Mouse (Mus musculus): ENCODE results near the gene Klrb1f. TPM values are rescaled to one million over a fixed set of nuclear protein-coding genes. Genes with fewer than 3 reads are reported as not detected.
A peak's percentile ranks its signal among the peaks of the same experiment; 100 is the strongest.

Klrb1f gene
- polyA plus RNA-seq, 1 experiment from 2014 or later, result 0.87 TPM

- Histone ChIP-seq H3K4me1 (ENCODE audit: control insufficient read depth, insufficient read depth, low read length) (no peaks in the 10 kb centered on the region), H3K27ac (ENCODE audit: low read length) (no peak overlapping the region), H3K27me3 (ENCODE audit: control insufficient read depth, insufficient read depth, low read depth, low read length) (no peaks in the 10 kb centered on the region), H3K4me3 (ENCODE audit: low read depth, low read length) (no peak overlapping the region), H3K36me3 (ENCODE audit: control insufficient read depth, insufficient read depth, low read length) (no peaks in the 10 kb centered on the region), H3K9ac (ENCODE audit: low read depth, low read length) (no peak overlapping the region), H3K4me2 (ENCODE audit: low read length) (no peak overlapping the region), H3K9me3 (replicated peaks; ENCODE audit: control insufficient read depth, low read length, poor library complexity, severe bottlenecking) (no peaks in the 10 kb centered on the region)
- 97% methylated on average over 2 of the region's 2 CpGs for WGBS
- ATAC-seq, result no peak
Measured at GRCm38 (mm10) chr6:129041470-129041869, 4.2 kb upstream of the Klrb1f start.

DNA sequence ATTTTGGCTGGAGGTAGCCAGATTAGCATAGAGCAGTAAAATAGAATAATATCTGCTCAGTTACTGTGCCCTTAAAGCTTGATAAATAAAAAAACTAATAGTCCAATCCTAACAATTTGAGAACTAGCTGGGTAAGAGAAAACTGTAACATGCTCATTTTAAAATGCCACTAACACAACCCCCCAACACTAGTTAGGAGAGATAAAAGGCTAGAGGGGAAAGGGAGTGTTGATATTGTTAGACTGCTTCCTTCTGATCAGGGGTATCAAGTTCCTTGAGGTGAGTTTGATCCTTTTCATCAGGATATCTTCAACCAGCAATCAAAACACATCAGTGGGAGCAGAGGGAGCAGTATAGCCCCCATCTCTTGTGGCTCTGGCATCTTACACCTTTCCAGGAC lies 3.2 kb upstream of the Klrb1f start:
- ATAC-seq, result no peak
- H3K4me3 ChIP-seq (ENCODE audit: low read depth, low read length), result no peak overlapping the region
- no peak overlapping the region for H3K4me2 ChIP-seq (ENCODE audit: low read length)
- H3K27ac ChIP-seq (ENCODE audit: low read length), result no peak overlapping the region
- H3K27me3 ChIP-seq (ENCODE audit: control insufficient read depth, insufficient read depth, low read depth, low read length), result no peaks in the 10 kb centered on the region
- no peaks in the 10 kb centered on the region for H3K4me1 ChIP-seq (ENCODE audit: control insufficient read depth, insufficient read depth, low read length)
- H3K36me3 ChIP-seq (ENCODE audit: control insufficient read depth, insufficient read depth, low read length), result no peaks in the 10 kb centered on the region
- H3K9ac ChIP-seq (ENCODE audit: low read depth, low read length), result no peak overlapping the region
- no peaks in the 10 kb centered on the region for H3K9me3 ChIP-seq (replicated peaks; ENCODE audit: control insufficient read depth, low read length, poor library complexity, severe bottlenecking)

DNA sequence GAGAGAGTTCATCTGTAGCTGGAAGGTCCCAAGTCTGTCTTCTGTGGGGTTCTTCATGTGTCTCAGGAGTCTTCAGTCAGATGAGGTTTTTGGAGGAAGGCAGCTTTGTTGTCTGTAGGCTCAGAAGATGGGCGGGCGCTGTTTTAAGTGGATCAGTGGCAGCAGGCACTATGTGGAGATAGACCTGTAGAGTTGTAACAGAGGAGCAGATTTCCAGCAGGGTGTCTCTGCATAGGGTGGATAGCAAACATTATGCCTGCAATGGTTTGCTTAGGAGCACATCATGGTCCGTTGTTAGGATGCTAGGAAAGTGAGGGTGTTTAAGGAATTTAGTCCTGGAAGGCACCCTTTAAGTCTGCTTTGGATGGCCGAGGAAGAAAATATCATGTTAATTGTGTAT lies 2.7 kb downstream of the Klrb1f start:
- 44% methylated on average over 4 of the region's 4 CpGs for WGBS
- no peaks in the 10 kb centered on the region for H3K36me3 ChIP-seq (ENCODE audit: control insufficient read depth, insufficient read depth, low read length)
- ATAC-seq, result no peak
- no peaks in the 10 kb centered on the region for H3K9me3 ChIP-seq (replicated peaks; ENCODE audit: control insufficient read depth, low read length, poor library complexity, severe bottlenecking)
- H3K27me3 ChIP-seq (ENCODE audit: control insufficient read depth, insufficient read depth, low read depth, low read length), result no peaks in the 10 kb centered on the region
- peaks cover 4% of the 10 kb centered on the region; the same call in 1 of the 2 replicates for H3K4me1 ChIP-seq (ENCODE audit: control insufficient read depth, insufficient read depth, low read length)
- no peak overlapping the region for H3K4me2 ChIP-seq (ENCODE audit: low read length)
- no peak overlapping the region for H3K9ac ChIP-seq (ENCODE audit: low read depth, low read length)
- no peak overlapping the region for H3K27ac ChIP-seq (ENCODE audit: low read length)
- H3K4me3 ChIP-seq (ENCODE audit: low read depth, low read length), result no peak overlapping the region

DNA sequence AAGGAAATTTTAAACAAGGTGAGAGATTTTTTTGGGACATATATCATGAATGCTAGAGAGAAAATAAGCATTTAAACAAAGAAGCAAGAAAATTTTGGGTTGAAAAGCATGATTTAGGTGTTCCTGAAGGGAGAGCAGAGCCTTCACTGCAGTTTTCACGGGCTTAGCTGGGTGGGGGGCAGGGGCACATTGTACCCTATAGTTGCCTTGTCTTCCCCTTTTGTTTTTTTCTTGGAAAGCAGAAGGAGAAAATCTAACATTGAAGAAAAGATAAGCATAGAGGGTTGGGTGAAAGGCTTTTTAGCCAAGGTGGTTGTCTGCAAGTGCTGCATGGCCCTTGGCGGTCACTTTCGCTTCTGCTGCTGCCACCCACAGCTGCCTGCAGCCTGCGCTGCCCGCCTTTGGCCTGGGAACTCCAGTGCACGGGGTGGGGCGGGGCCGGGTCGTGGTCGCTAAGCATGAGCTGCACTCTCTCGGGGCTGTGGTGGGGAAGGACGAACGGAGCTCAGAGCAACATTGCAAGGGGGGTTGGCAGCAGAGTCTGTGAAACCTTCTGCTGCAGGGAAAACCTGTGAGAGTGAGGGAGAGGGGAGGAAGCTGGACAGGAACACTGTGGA lies 3.3 kb downstream of the Klrb1f start:
- Histone ChIP-seq H3K27me3 (ENCODE audit: control insufficient read depth, insufficient read depth, low read depth, low read length) (no peaks in the 10 kb centered on the region), H3K4me3 (ENCODE audit: low read depth, low read length) (peak overlapping the region; percentile 52), H3K36me3 (ENCODE audit: control insufficient read depth, insufficient read depth, low read length) (no peaks in the 10 kb centered on the region), H3K4me2 (ENCODE audit: low read length) (peak overlapping the region; percentile 77), H3K4me1 (ENCODE audit: control insufficient read depth, insufficient read depth, low read length) (peaks cover 4% of the 10 kb centered on the region; the same call in 1 of the 2 replicates), H3K9ac (ENCODE audit: low read depth, low read length) (peak overlapping the region; percentile 69), H3K9me3 (replicated peaks; ENCODE audit: control insufficient read depth, low read length, poor library complexity, severe bottlenecking) (no peaks in the 10 kb centered on the region), H3K27ac (ENCODE audit: low read length) (peak overlapping the region; percentile 58)
- under 1% methylated on average over 13 of the region's 13 CpGs for WGBS
- ATAC-seq, result peak; percentile 94

DNA sequence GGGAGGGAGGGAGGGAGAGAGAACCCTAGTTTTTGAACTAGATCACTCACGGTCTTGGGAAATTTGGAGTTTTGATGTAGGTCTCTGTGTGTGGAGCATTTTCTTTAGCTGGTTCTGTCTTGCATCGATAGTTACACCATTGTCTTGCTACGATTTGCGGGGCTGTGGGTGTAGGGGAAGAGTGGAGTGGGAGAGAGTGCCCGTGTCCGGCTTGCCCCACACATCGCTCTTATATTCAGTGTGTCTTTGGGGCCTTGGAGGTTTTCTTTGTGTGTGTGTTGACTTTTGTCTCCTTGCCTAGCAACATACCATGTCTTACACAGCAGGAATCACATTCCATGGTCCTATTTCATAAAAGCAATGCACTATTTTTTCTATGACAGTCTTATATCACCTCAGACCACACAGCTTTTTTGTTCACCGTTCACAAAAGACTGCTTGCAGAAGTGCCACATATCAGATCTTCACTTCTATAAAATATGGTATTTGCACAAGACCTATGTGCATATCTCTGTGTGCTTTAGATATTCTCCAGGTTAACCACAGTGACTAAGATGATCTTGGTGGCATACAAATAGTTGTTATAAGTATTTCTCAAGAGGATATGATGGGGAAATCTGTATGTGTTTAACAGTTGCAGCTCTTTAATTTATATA lies 4.0 kb downstream of the Klrb1f start:
- peak overlapping the region; percentile 52 for H3K4me3 ChIP-seq (ENCODE audit: low read depth, low read length)
- H3K4me2 ChIP-seq (ENCODE audit: low read length), result peak overlapping the region; percentile 67
- no peaks in the 10 kb centered on the region for H3K27me3 ChIP-seq (ENCODE audit: control insufficient read depth, insufficient read depth, low read depth, low read length)
- H3K36me3 ChIP-seq (ENCODE audit: control insufficient read depth, insufficient read depth, low read length), result no peaks in the 10 kb centered on the region
- under 1% methylated on average over 8 of the region's 8 CpGs for WGBS
- no peaks in the 10 kb centered on the region for H3K9me3 ChIP-seq (replicated peaks; ENCODE audit: control insufficient read depth, low read length, poor library complexity, severe bottlenecking)
- peak overlapping the region; percentile 63; the same call in 1 of the 2 replicates for H3K9ac ChIP-seq (ENCODE audit: low read depth, low read length)
- ATAC-seq, result peak; percentile 66
- H3K27ac ChIP-seq (ENCODE audit: low read length), result 0 out of 2 replicates have a peak overlapping the region, but pooled peaks have one; percentile 5
- peaks cover 4% of the 10 kb centered on the region; the same call in 1 of the 2 replicates for H3K4me1 ChIP-seq (ENCODE audit: control insufficient read depth, insufficient read depth, low read length)

DNA sequence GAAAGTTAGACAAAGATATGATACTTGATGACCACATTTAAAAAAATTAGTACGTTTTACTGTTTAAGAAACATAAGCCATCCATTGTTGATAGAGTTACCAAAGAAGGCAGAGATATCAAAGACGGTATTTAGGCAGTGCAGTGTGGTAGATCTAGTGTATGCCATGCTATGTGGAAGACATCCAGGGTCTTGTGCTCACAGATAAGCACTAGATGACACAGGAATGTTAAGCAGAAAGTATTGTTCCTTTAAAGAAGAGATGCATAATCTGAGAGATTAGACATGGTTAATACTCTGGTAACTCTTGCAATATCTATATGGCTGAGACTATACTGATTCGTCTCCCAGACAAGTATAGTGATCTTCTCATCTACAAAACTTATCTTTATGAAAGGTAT lies 5.4 kb downstream of the Klrb1f start:
- no peak overlapping the region for H3K9ac ChIP-seq (ENCODE audit: low read depth, low read length)
- no peak overlapping the region for H3K27ac ChIP-seq (ENCODE audit: low read length)
- no peak for ATAC-seq
- peaks cover 4% of the 10 kb centered on the region; the same call in 1 of the 2 replicates for H3K4me1 ChIP-seq (ENCODE audit: control insufficient read depth, insufficient read depth, low read length)
- no peak overlapping the region for H3K4me2 ChIP-seq (ENCODE audit: low read length)
- no peak overlapping the region for H3K4me3 ChIP-seq (ENCODE audit: low read depth, low read length)
- 88% methylated on average over 3 of the region's 3 CpGs for WGBS
- H3K9me3 ChIP-seq (replicated peaks; ENCODE audit: control insufficient read depth, low read length, poor library complexity, severe bottlenecking), result no peaks in the 10 kb centered on the region
- no peaks in the 10 kb centered on the region for H3K27me3 ChIP-seq (ENCODE audit: control insufficient read depth, insufficient read depth, low read depth, low read length)
- H3K36me3 ChIP-seq (ENCODE audit: control insufficient read depth, insufficient read depth, low read length), result no peaks in the 10 kb centered on the region

GRCm38 (mm10) chr6:129051731-129052130 lies 6.0 kb downstream of the Klrb1f start:
- Histone ChIP-seq H3K9ac (ENCODE audit: low read depth, low read length) (no peak overlapping the region), H3K27ac (ENCODE audit: low read length) (no peak overlapping the region), H3K27me3 (ENCODE audit: control insufficient read depth, insufficient read depth, low read depth, low read length) (no peaks in the 10 kb centered on the region), H3K9me3 (replicated peaks; ENCODE audit: control insufficient read depth, low read length, poor library complexity, severe bottlenecking) (no peaks in the 10 kb centered on the region), H3K4me3 (ENCODE audit: low read depth, low read length) (no peak overlapping the region), H3K4me2 (ENCODE audit: low read length) (no peak overlapping the region), H3K4me1 (ENCODE audit: control insufficient read depth, insufficient read depth, low read length) (peaks cover 4% of the 10 kb centered on the region; the same call in 1 of the 2 replicates), H3K36me3 (ENCODE audit: control insufficient read depth, insufficient read depth, low read length) (no peaks in the 10 kb centered on the region)
- no peak for ATAC-seq
- WGBS, result 90% methylated on average over 5 of the region's 5 CpGs

GRCm38 (mm10) chr6:129056237-129056636 lies 10.5 kb downstream of the Klrb1f start:
- Histone ChIP-seq H3K4me1 (ENCODE audit: control insufficient read depth, insufficient read depth, low read length) (no peaks in the 10 kb centered on the region), H3K27me3 (ENCODE audit: control insufficient read depth, insufficient read depth, low read depth, low read length) (no peaks in the 10 kb centered on the region), H3K27ac (ENCODE audit: low read length) (no peak overlapping the region), H3K9ac (ENCODE audit: low read depth, low read length) (no peak overlapping the region), H3K9me3 (replicated peaks; ENCODE audit: control insufficient read depth, low read length, poor library complexity, severe bottlenecking) (no peaks in the 10 kb centered on the region), H3K4me2 (ENCODE audit: low read length) (no peak overlapping the region), H3K4me3 (ENCODE audit: low read depth, low read length) (no peak overlapping the region), H3K36me3 (ENCODE audit: control insufficient read depth, insufficient read depth, low read length) (no peaks in the 10 kb centered on the region)
- no peak for ATAC-seq
- WGBS, result 90% methylated on average over 3 of the region's 3 CpGs

GRCm38 (mm10) chr6:129058013-129058412 lies 12.3 kb downstream of the Klrb1f start:
- no peak overlapping the region for H3K27ac ChIP-seq (ENCODE audit: low read length)
- no peaks in the 10 kb centered on the region for H3K4me1 ChIP-seq (ENCODE audit: control insufficient read depth, insufficient read depth, low read length)
- no peak overlapping the region for H3K4me3 ChIP-seq (ENCODE audit: low read depth, low read length)
- H3K9me3 ChIP-seq (replicated peaks; ENCODE audit: control insufficient read depth, low read length, poor library complexity, severe bottlenecking), result no peaks in the 10 kb centered on the region
- no peak overlapping the region for H3K4me2 ChIP-seq (ENCODE audit: low read length)
- H3K36me3 ChIP-seq (ENCODE audit: control insufficient read depth, insufficient read depth, low read length), result no peaks in the 10 kb centered on the region
- H3K9ac ChIP-seq (ENCODE audit: low read depth, low read length), result no peak overlapping the region
- ATAC-seq, result no peak
- H3K27me3 ChIP-seq (ENCODE audit: control insufficient read depth, insufficient read depth, low read depth, low read length), result no peaks in the 10 kb centered on the region

Measured in midbrain, embryonic 16.5 days (tissue).